Mouse (Mus musculus) megakaryocyte progenitor cell, adult 5-6 weeks (primary cell): ENCODE results near the gene Tcf7l2. TPM values are rescaled to one million over a fixed set of nuclear protein-coding genes. Genes with fewer than 3 reads are reported as not detected.
A peak's percentile ranks its signal among the peaks of the same experiment; 100 is the strongest.

ENCODE experiments used
- ATAC-seq: replicated peaks from 2 replicates; pipeline ENCODE4 v1.8.0; 2016; ENCODE audit warnings: mild to moderate bottlenecking, moderate TSS enrichment, inconsistent platforms; ENCODE audit not compliant: poor library complexity
- total RNA-seq, 2 experiments: library from RNA; stranded (forward) in 1 of 2; stranded (reverse) in 1 of 2; fragments of 157-497, 149-512 nt in 1 of 2; fragments of 200-1000 nt in 1 of 2; gene quantifications; 2 replicates each; pipeline versions ENCODE4 v1.2.3 to v1.2.4; 2015 to 2017

The Tcf7l2 gene
- total RNA-seq, 2 experiments from 2014 or later = 0.71 to 6.2 TPM

DNA sequence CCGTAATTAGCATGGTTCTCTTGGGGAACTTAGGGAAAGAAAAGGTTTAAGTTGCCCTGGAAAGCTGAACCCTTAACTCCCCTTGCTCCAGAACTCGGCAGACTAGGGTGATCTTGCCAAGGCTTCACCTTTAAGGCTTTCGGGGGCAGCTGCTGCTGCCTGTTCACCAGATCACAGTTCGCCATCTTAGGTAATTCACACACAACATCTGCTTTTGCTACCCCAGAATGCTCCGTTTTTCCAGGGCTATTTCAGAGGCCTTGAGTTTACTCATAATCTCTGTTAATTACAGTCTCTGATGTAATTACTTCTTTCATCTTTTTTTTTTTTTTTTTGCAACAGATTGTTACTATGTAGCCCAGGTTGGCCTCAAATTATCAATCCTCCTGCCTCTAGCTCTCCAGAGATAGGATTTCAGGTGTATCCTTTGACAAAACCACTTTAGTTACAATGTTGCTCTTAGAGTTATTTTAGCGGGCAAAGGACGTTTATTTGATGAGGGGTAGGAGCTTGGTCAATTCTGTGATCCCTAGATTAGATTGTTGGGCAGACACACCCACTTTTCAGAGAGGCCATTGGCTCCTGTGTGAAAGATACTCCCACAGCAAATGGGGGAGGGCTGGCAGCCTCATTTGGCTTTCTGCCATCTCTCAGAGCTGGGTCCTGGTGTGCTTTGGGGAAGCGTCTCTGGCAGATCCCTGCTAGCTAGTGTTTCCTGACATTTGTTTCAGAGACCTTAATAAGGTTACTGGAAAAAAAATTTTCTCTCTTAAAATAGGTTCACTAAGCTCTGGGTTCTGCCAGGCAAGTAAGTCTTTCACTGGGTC is 83.6 kb downstream of the Tcf7l2 start:
- ATAC-seq = 0 out of 2 replicates have a peak, but pooled peaks have one; percentile 29

DNA sequence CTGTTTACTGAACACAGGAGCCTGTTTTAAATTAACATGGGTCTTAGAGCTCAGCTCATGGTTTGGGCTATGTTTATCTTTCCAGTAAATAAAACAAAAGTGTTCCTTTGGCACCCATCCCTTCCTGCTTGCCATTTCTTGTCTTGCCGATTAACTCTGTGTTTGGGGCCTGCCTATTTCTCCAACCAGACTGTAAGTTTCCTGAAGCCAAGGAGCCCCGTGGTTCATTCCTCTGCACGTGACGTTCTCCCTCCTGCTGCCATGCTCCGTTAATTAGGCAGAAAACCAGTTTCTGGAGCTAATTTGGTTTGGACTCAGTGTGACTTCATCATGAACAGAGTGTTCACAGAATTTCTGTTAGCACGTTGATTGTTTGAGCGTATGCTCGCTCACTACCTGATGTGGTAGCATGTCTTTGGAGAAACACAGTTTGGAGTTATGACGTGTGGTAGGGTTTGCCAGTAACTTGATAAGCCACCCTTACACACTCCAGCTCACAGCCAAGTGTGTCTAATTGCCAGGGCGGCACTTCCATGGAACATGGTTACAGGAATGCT is 84.4 kb downstream of the Tcf7l2 start:
- ATAC-seq = no peak

DNA sequence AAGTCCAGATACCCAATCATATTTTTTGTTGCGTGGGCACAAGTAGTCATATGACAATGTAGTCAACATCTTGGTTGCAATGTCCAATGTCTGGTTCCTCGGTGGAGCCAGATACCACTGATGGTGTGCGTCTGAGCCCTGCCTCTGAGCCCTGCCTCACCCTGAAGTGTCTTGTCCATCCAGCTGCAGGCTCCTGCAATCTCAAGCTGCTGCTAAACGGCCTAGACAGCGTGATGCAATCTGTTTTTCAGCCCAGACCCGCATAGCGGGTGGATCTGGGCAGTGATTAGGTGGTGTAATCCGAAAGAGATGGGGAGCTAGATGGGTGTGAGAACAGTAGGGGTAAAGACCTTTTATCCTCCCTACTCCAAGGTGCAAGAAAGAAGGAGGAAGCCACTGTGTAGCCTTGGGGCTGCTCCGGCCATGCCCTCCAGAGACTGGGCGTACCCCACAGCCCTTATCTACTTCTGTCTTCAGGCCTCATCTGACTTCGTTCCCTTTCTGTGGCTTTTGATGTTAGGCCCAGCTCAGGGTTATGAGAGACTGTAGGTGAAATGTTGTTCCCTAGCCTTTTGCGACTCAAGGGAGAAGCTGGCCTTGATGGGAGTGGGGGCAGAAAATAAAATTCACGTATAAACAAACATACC is 86.1 kb downstream of the Tcf7l2 start:
- ATAC-seq = peak; percentile 87

DNA sequence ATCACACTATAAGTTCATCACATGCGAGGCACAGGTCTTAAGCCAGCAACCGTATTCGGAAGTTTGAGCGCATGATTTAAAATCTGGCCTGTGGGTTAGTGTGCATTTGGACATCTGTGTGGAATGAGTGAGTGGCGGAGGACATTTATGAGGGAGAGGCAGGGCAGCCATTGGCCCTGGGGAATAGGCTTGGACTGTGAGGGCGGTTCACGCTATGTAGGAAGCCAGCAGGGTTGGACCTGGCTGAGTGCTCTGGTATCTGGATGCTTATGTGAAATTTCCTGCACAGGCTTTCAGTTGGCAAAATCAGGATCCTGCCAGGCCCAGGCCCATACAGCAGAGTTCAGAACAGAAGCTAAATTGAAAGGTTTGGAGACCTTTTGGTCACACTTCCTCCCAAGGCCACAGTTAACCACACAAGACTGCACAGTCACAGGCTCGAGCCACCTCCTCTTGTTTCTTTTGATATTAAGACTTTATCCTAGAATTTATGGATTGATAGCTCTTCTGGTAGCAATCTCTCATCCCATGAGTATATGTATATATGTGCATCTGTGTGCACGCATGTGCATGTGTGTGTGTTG is 89.4 kb downstream of the Tcf7l2 start:
- peak; percentile 40 for ATAC-seq

DNA sequence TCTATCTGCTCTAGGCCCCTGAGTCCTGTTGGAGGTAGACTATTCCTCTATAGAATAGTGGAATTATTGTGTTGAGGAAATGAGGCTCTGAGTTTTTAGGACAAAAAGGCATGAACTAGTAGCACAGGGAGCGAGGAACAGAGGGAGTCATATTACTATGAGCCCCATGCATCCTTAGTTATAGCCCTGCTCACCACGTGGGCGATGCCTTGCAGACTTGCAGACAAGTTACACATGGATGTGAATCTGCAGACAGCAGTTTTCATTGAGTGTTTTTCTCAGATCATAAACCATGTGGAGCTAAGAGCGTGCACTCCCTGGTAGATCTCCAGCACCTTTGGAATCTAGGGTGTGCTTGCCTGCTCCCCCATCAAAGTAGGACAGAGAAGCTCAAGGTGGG is 90.5 kb downstream of the Tcf7l2 start:
- no peak for ATAC-seq

DNA sequence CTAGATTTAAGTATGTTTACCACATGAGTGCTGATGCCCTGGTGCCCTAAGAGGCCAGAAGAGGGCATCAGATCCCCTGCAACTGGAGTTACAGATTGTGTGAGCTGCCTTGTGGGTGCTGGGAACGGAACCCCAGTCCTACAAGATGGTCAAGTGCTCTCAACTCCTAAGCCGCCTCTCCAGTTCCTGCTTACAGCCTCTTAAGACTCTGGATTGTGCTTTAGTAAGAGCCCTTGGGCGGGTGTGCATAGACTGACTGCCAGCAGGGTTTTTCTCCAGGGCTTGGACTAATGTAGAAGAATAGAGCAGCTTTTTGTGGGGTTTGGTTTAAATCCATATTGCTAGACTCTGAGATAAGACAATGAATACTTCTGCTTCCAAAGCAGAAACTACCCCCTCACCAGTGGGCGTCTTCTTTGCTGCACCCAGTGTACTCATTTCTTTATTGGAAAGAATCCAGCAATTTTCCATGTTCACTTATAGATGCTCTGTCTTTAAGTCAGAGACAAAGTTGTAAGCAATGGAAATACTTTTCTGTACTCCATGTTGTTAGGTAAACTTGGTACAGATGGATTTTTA is 92.3 kb downstream of the Tcf7l2 start:
- no peak for ATAC-seq

DNA sequence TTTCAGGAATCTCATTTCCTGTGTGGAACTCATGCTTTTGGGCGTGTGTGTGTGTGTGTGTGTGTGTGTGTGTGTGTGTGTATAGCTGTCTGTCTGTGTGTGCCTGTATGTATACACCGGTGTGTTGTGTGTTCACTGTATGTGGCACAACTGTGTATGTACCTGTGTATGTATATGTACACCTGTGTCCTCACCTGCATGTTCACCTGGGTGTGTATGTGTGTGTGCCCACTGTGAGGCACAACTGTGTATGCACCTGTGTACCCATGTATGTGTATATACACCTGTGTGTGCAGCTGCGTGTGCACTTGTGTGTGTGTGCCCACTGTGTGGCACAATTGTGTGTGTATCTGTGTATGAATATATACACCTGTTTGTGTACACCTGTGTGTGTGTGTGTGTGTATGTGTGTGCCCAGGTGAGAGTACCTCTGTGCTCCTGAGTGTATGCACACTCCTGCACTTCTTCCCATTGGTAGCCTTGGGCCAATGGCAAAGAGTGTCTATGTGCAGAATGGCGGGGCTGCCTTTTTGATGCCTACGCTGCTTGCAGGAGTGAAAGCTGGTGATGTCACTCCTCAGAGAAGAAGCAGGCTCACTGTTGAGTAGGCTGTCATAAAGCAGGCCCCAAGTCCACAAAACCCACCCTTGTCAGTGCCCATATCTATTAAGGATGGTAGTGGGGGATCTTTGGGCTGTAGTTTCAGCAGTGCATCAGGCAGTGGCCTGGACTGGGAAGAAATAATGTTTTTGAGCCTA is 95.5 kb downstream of the Tcf7l2 start:
- ATAC-seq = no peak

DNA sequence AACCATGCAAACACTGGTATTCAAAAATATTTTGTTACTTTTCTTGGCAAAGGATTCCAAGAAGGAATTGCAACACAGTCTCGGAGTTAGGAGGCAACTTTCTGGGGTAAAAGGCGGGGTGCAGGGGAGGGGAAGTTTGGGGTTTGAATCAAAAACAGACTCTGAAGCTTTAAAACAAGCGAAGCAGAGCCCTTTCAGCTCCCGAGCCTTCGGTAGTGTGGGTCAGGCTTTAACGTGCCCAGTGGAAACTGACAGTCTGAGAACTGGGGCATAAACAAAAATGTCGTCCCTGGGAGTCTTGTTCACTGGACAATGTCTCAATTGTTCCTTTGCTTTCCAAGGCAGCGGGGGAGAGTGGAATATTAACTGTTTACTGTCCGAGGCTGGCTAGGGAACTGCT is 96.3 kb downstream of the Tcf7l2 start:
- no peak for ATAC-seq

DNA sequence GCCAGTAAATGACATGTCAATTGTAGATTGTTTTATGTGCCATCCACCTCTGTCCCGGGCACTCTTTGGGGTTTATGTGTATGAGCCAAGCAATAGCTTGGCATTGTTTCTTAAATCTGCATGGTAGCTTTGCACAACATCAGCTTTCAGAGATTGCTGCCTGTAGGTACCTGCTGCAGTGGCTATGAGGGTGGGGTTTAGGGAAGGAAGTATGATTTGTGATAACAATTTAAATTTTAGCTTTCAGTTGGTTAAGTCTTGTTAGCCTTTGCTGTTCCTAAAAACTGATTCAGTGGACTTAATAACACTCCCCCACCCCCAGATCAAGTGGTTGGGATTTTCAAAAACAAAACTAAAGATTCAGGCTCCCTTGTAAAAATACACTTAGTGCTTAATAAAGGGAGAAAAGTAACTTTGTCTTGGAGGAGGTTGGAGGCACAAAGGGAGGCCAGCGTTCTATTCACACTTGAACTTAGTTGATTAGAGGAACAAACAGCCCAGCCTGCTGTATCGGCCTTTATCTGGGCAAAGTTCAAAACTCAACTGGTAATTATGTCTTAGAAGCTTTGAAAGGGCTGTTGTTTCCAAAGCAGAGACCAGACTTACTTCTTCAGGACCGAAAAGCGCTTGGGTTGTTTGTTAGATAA is 96.9 kb downstream of the Tcf7l2 start:
- ATAC-seq = 0 out of 2 replicates have a peak, but pooled peaks have one; percentile 20

DNA sequence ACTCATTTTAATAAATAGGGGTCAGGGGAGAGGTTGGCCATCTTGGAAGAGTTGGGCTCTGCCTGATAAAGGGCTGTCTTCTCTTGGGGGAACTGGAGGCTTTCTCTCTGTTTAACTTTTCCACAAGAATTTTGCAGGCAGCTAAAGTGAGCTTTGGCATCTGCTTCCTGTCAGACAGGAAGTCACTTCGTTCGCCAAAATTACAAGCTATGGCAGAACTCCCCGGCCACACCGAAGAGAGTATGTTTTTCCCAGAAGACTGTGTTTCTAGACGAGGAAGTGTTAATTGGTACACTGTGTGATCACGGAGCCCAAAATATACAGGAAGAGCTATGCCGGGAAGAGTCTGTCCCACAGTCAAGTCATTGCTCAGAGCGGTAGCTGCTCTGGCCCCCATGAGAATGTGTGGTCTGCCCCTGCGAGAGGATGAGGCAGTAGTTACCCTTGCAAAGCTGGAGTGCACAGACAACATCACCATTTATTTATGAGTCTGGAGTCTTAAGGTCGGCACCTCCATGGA is 97.5 kb downstream of the Tcf7l2 start:
- no peak; the same call in 1 of the 2 replicates for ATAC-seq

DNA sequence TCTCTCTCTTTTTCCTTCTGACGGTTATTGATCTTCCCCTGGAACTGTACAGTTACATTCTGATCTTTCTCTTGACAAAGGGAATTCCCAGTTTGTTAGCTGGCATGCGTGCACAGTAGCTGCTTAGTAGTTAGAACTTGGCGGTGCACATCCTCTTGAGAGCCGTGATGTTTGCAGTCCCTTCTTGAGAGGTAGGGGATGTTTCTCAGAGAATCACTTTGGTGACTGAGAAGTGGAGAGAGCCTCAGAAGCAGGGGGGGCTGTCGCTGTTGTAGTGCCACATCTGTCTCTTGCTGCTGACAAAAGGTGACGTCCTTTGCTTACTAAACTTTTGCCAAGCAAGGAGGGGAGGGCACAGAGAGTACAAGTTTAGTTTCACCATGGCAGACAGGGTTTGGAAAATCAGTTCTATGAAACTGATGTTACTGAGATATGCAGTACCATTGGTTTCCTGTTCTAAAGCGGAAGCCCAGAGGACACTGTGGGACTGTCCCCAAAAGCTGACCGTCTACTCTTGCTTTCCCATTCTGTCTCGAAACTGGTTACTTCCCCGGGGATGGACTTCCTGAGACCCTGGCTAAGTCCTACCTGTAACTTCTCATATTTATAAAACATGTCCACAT is 99.0 kb downstream of the Tcf7l2 start:
- ATAC-seq = no peak

DNA sequence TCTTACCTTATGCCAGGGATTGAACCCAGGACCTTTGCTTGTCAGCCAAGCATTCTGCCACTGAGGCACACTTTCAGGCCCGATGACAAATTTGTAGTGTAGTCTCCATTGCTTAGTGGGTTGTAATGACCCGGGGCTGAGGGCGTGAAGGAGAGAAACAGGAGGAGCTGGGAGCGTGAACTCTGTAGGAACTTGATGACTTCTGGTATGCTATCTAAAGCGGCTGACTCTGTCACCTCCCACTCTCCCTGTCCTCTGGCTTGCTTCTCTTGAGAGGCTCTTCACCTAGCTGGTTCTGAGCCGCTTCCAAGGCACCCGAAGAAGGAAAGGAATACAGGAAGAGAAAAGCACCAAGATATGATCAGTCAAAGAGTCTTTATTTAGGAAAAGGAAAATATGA is 100.4 kb downstream of the Tcf7l2 start:
- ATAC-seq = no peak

DNA sequence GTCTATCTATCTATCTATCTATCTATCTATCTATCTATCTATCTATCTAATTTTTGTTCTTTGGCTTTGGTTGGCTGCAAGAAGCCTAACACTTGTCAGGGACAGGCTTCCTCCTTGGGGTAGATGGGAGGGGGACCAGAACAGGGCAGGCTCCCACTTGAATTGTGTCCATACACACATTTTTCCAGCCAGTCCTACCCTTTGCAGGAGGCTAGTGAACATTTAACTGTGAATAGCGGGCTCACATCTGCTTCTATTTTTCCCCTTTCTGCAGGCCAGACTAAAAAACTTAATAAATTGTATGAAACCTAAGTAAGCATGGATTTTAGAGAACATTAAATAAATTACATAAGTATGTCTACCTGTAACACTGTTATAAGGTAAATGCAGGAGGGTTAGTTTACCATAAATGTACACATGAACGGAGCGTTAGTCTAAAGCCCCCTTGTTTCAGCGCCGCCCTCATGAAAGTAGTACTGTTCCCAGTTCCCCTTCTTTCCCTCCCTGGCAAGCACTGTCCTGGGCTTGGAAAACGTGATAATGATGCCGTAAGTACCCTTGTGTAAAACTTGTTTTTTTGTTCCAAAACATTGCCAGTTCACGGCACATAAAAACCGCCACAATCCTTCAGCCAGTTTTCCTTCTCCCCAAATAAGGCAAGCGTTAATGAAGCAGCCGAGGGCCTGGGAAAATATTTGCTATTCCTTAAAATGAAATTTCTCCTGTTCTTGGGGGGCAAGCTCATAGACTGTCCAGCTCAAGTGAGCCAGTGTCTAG is 101.7 kb downstream of the Tcf7l2 start:
- no peak for ATAC-seq

DNA sequence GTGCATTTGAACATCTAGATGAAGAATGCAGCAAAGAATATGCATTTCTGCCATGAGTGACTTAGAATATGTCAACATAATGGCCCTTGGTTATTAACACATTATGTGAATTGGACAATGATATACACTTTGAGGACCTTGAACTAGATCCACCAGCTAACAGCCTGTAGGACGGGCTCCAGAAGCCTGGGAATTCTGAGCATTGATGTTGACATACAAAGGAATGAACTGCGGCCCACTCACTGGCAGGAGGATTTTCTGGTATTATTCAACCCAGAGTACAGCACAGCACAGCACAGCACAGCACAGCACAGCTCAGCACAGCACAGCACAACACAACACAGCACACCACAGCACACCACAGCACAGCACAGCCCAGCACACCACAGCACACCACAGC is 104.1 kb downstream of the Tcf7l2 start:
- ATAC-seq = no peak

DNA sequence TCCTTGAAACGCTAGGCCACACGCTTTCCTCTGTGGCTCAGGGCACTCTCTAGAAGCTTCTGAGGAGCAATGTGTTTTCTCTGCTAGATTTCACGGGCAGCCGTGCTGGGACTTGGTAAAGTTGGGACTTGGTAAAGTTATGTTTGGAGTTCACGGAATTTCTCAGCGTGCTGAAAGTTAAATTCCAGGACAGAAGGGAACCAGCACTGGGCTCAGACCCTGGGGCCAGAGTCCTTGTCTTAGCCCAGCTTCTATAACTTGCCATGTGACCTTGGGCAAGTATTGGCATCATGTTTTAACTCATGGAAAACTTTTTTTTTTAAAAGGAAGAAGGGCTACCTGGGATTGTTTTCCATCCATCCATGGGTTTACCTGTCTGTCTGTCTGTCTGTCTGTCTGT is 104.6 kb downstream of the Tcf7l2 start:
- ATAC-seq = no peak

DNA sequence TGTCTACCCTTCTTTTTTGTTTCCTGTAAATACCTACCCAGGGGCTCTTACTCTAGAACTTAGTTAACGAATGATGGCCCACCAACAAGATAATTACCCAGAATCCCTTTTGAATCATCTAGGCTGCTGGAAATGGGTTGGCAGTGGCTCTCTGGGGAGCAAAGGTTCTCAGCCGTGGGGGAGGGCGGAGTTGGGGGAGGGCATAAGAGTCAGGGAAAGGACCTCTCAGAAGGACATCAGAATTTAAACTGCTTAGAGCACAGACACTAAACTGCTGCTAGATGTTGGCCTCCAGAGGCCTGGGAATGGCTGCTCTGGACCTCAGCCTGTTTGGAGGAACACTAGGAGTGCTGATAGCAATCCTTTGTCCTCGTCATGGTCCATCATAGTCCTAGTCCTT is 105.4 kb downstream of the Tcf7l2 start:
- ATAC-seq = no peak

DNA sequence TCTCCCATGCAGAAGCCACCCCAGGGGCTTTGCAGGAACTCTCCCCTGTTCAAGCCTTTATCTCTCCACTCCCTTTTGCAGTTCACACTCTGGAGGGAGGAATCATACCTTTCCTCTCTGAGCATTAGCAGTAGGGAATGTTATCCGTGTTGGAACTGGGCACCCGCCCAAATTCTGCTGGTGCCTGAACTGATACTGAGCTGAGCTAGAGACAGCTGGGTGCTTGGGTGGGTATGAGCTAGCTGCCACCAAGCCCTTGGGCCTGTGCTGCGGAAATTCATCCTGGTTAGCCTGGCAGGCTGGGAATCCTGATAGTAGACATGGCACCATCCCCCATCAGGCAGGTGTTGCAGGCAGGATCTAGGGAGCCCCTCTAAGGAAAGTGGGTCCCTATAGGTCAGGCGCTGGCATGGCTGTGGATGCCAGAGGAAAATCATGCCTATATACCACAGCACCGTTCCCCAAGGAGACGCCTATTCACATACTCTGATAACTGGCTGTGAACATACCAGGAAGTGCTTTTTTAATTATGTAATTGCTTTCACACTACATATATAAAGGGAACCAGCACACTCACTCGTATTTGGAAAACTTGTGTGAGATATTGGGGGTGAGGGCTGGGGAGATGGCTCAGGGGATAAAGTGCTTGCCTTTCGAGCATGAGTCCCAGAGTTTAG is 108.9 kb downstream of the Tcf7l2 start:
- ATAC-seq = 0 out of 2 replicates have a peak, but pooled peaks have one; percentile 14
